Mouse (Mus musculus): ENCODE data around the gene Olfr1500. TPM values are rescaled to one million over a fixed set of nuclear protein-coding genes. Genes with fewer than 3 reads are reported as not detected.

Olfr1500 gene
- polyA plus RNA-seq, 1 experiment from 2014 or later, result not detected

GRCm38 (mm10) chr19:13798102-13798501, 32.2 kb downstream of the Olfr1500 start, which contains the start of gene Olfr1497:
Gene Olfr1497 (minus strand): TSS chr19:13798202.
- Histone ChIP-seq H3K36me3 (ENCODE audit: control insufficient read depth, insufficient read depth, low read length) (no peaks in the 10 kb centered on the region), H3K4me2 (replicated peaks; ENCODE audit: low read depth, low read length) (no peak within 1 kb of the TSS), H3K27ac (ENCODE audit: low read depth, low read length) (no peak within 1 kb of the TSS), H3K4me3 (ENCODE audit: low read depth, low read length) (no peak within 1 kb of the TSS), H3K9me3 (ENCODE audit: control insufficient read depth, low read length) (no peaks in the 10 kb centered on the region), H3K9ac (ENCODE audit: low read depth, low read length) (no peak within 1 kb of the TSS), H3K27me3 (ENCODE audit: control insufficient read depth, insufficient read depth, low read length) (no peaks in the 10 kb centered on the region), H3K4me1 (replicated peaks; ENCODE audit: control insufficient read depth, insufficient read depth, low read length) (no peaks in the 10 kb centered on the region)
- DNase-seq (ENCODE audit: low spot score) (no peak), ATAC-seq (ENCODE audit: low FRiP score) (no peak)

GRCm38 (mm10) chr19:13777578-13777977, 52.7 kb downstream of the Olfr1500 start, which contains the start of gene Olfr1496:
Gene Olfr1496 (plus strand): TSS chr19:13777878.
- Histone ChIP-seq H3K9me3 (ENCODE audit: control insufficient read depth, low read length) (no peaks in the 10 kb centered on the region), H3K4me2 (replicated peaks; ENCODE audit: low read depth, low read length) (no peak within 1 kb of the TSS), H3K9ac (ENCODE audit: low read depth, low read length) (no peak within 1 kb of the TSS), H3K4me3 (ENCODE audit: low read depth, low read length) (no peak within 1 kb of the TSS), H3K36me3 (ENCODE audit: control insufficient read depth, insufficient read depth, low read length) (no peaks in the 10 kb centered on the region), H3K27me3 (ENCODE audit: control insufficient read depth, insufficient read depth, low read length) (no peaks in the 10 kb centered on the region), H3K27ac (ENCODE audit: low read depth, low read length) (no peak within 1 kb of the TSS), H3K4me1 (replicated peaks; ENCODE audit: control insufficient read depth, insufficient read depth, low read length) (no peaks in the 10 kb centered on the region)
- DNase-seq (ENCODE audit: low spot score) (no peak), ATAC-seq (ENCODE audit: low FRiP score) (no peak)
- 85% methylated on average over 1 of the region's 1 CpGs for WGBS

Other genes with a start within 250 kb of the Olfr1500 start
- not detected in 2 replicates for gene Olfr1484, start 247.0 kb downstream of the Olfr1500 start, polyA plus RNA-seq (2014; fragmentation: Nextera tagmentation; extraction: Ambion mirVana)
- not detected in 2 replicates for gene Olfr1487, start 213.1 kb downstream of the Olfr1500 start, polyA plus RNA-seq (2014; fragmentation: Nextera tagmentation; extraction: Ambion mirVana)
- not detected in 2 replicates for gene Olfr1489, start 198.9 kb downstream of the Olfr1500 start, polyA plus RNA-seq (2014; fragmentation: Nextera tagmentation; extraction: Ambion mirVana)
- gene Olfr1490, start 179.4 kb downstream of the Olfr1500 start, polyA plus RNA-seq (2014; fragmentation: Nextera tagmentation; extraction: Ambion mirVana), result not detected in 2 replicates
- not detected in 2 replicates for gene Olfr1491, start 133.2 kb downstream of the Olfr1500 start, polyA plus RNA-seq (2014; fragmentation: Nextera tagmentation; extraction: Ambion mirVana)
- not detected in 2 replicates for gene Olfr1493-ps1, start 107.2 kb downstream of the Olfr1500 start, polyA plus RNA-seq (2014; fragmentation: Nextera tagmentation; extraction: Ambion mirVana)
- not detected in 2 replicates for gene Olfr1494, start 90.8 kb downstream of the Olfr1500 start, polyA plus RNA-seq (2014; fragmentation: Nextera tagmentation; extraction: Ambion mirVana)
- not detected in 2 replicates for gene Olfr1495, start 65.9 kb downstream of the Olfr1500 start, polyA plus RNA-seq (2014; fragmentation: Nextera tagmentation; extraction: Ambion mirVana)
- not detected in 2 replicates for gene Olfr1496, start 52.6 kb downstream of the Olfr1500 start, polyA plus RNA-seq (2014; fragmentation: Nextera tagmentation; extraction: Ambion mirVana)
- gene Olfr1497, start 32.3 kb downstream of the Olfr1500 start, polyA plus RNA-seq (2014; fragmentation: Nextera tagmentation; extraction: Ambion mirVana), result not detected in 2 replicates
- gene Olfr1499, start 11.0 kb downstream of the Olfr1500 start, polyA plus RNA-seq (2014; fragmentation: Nextera tagmentation; extraction: Ambion mirVana), result not detected in 2 replicates
- gene Olfr1501, start 20.2 kb upstream of the Olfr1500 start, polyA plus RNA-seq (2014; fragmentation: Nextera tagmentation; extraction: Ambion mirVana), result not detected in 2 replicates
- not detected in 2 replicates for gene Olfr1502, start 31.3 kb upstream of the Olfr1500 start, polyA plus RNA-seq (2014; fragmentation: Nextera tagmentation; extraction: Ambion mirVana)
- not detected in 2 replicates for gene Olfr1504, start 67.4 kb upstream of the Olfr1500 start, polyA plus RNA-seq (2014; fragmentation: Nextera tagmentation; extraction: Ambion mirVana)
- gene Olfr1505, start 83.0 kb upstream of the Olfr1500 start, polyA plus RNA-seq (2014; fragmentation: Nextera tagmentation; extraction: Ambion mirVana), result not detected in 2 replicates

All from hindbrain, embryonic 11.5 days (tissue).